Mouse (Mus musculus): ENCODE measurements around the gene Krt10. TPM values are rescaled to one million over a fixed set of nuclear protein-coding genes. Genes with fewer than 3 reads are reported as not detected.

Krt10 gene
- polyA plus RNA-seq, 1 experiment from 2014 or later, result 21.6 TPM

GRCm38 (mm10) chr11:99388661-99389060, 503 bp downstream of the Krt10 start:
- Histone ChIP-seq H3K4me1 (replicated peaks; ENCODE audit: control insufficient read depth, insufficient read depth, low read length) (peaks cover 5% of the 10 kb centered on the region), H3K27me3 (ENCODE audit: control insufficient read depth, insufficient read depth, low read depth, low read length) (no peaks in the 10 kb centered on the region), H3K36me3 (ENCODE audit: control insufficient read depth, insufficient read depth, low read length) (no peaks in the 10 kb centered on the region), H3K9me3 (ENCODE audit: control insufficient read depth, low read length) (no peaks in the 10 kb centered on the region), H3K27ac (ENCODE audit: low read length) (no peak overlapping the region), H3K4me3 (ENCODE audit: low read length) (no peak overlapping the region), H3K9ac (ENCODE audit: low read length) (no peak overlapping the region), H3K4me2 (ENCODE audit: low read depth, low read length) (no peak overlapping the region)
- no peak for ATAC-seq (ENCODE audit: low read depth)
- WGBS, result 90% methylated on average over 18 of the region's 18 CpGs

DNA sequence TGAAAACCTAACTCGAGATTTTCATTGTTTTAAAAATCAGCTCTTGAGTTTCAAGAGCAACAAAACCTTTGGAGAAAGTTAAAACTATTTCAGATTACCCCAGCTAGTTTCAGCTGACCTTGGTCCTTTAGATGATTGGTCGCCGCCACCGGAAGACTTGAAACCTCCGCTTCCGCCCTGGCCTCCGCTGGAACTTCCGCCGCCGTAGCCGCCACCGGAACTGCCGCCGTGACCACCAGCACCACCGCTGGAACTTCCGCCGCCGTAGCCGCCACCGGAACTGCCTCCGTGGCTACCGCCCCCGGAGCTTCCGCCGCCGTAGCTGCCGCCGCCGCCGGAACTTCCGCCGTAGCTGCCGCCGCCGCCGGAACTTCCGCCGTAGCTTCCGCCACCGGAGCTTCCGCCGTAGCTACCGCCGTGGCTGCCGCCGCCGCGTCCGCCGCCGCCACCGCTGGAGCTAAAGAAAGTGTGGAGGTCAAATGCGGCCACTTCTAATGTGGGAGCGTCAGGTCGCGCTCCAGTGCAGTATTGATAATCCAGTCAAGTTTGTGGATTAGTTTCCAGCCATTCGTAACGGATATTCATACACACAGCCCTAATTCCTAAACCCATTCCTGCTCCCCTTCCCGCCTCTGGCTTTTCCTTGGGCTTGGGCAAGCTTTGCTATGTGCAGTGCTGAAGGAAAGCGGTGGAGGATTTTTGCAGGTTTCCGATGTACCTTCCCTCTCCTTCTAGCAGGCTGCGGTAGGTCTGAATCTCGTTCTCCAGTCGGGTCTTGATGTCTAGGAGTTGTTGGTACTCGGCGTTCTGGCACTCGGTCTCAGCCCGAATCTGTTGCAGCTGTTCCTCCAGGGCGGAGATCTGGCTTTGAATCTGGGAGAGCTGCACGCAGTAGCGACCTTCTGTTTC, 3.1 kb downstream of the Krt10 start:
- peak overlapping the region; percentile 99 for H3K27ac ChIP-seq (ENCODE audit: low read length)
- H3K9me3 ChIP-seq (ENCODE audit: control insufficient read depth, low read length), result no peaks in the 10 kb centered on the region
- H3K9ac ChIP-seq (ENCODE audit: low read length), result peak overlapping the region; percentile 82
- peak overlapping the region; percentile 62 for H3K4me3 ChIP-seq (ENCODE audit: low read length)
- H3K27me3 ChIP-seq (ENCODE audit: control insufficient read depth, insufficient read depth, low read depth, low read length), result no peaks in the 10 kb centered on the region
- no peaks in the 10 kb centered on the region for H3K36me3 ChIP-seq (ENCODE audit: control insufficient read depth, insufficient read depth, low read length)
- 1% methylated on average over 71 of the region's 71 CpGs for WGBS
- peak; percentile 94 for ATAC-seq (ENCODE audit: low read depth)
- H3K4me2 ChIP-seq (ENCODE audit: low read depth, low read length), result peak overlapping the region; percentile 78
- peaks cover 5% of the 10 kb centered on the region for H3K4me1 ChIP-seq (replicated peaks; ENCODE audit: control insufficient read depth, insufficient read depth, low read length)

DNA sequence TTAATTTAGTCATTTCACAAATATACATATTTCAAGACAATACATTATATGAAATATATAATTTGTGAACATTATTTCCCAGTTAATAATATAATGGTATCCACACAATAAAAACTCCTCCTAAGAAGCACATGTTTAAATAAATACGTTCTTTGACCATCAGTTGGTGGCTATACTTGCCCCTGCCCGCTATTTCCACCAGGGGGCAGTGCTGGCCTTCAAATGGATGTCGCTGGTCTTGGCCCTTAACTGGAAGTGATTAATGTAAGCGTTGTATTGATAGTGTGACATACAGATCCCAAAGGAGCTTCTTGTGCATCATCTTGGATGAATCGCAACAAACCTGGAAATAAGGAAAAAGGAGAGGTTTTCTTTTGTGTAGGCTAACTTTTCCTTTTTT, 9.6 kb downstream of the Krt10 start:
- H3K4me2 ChIP-seq (ENCODE audit: low read depth, low read length), result no peak overlapping the region
- no peak for ATAC-seq (ENCODE audit: low read depth)
- no peak overlapping the region for H3K9ac ChIP-seq (ENCODE audit: low read length)
- H3K36me3 ChIP-seq (ENCODE audit: control insufficient read depth, insufficient read depth, low read length), result no peaks in the 10 kb centered on the region
- 16% methylated on average over 5 of the region's 5 CpGs for WGBS
- no peak overlapping the region for H3K4me3 ChIP-seq (ENCODE audit: low read length)
- H3K27ac ChIP-seq (ENCODE audit: low read length), result no peak overlapping the region
- H3K27me3 ChIP-seq (ENCODE audit: control insufficient read depth, insufficient read depth, low read depth, low read length), result peaks cover 3% of the 10 kb centered on the region; the same call in 1 of the 2 replicates
- no peaks in the 10 kb centered on the region for H3K4me1 ChIP-seq (replicated peaks; ENCODE audit: control insufficient read depth, insufficient read depth, low read length)
- H3K9me3 ChIP-seq (ENCODE audit: control insufficient read depth, low read length), result no peaks in the 10 kb centered on the region

GRCm38 (mm10) chr11:99374803-99375202, 14.4 kb downstream of the Krt10 start, which contains the start of gene Krt28:
TSS of gene Krt28 (minus strand) at chr11:99374903.
- Histone ChIP-seq H3K4me2 (ENCODE audit: low read depth, low read length) (no peak within 1 kb of the TSS), H3K9me3 (ENCODE audit: control insufficient read depth, low read length) (no peaks in the 10 kb centered on the region), H3K4me1 (replicated peaks; ENCODE audit: control insufficient read depth, insufficient read depth, low read length) (no peaks in the 10 kb centered on the region), H3K27me3 (ENCODE audit: control insufficient read depth, insufficient read depth, low read depth, low read length) (peaks cover 3% of the 10 kb centered on the region; the same call in 1 of the 2 replicates), H3K27ac (ENCODE audit: low read length) (no peak within 1 kb of the TSS), H3K4me3 (ENCODE audit: low read length) (no peak within 1 kb of the TSS), H3K36me3 (ENCODE audit: control insufficient read depth, insufficient read depth, low read length) (no peaks in the 10 kb centered on the region), H3K9ac (ENCODE audit: low read length) (no peak within 1 kb of the TSS)
- 79% methylated on average over 13 of the region's 13 CpGs for WGBS
- no peak for ATAC-seq (ENCODE audit: low read depth)

GRCm38 (mm10) chr11:99369853-99370451, 19.2 kb downstream of the Krt10 start:
- WGBS, result 86% methylated on average over 8 of the region's 8 CpGs
- Histone ChIP-seq H3K4me1 (replicated peaks; ENCODE audit: control insufficient read depth, insufficient read depth, low read length) (no peaks in the 10 kb centered on the region), H3K9ac (ENCODE audit: low read length) (no peak overlapping the region), H3K4me2 (ENCODE audit: low read depth, low read length) (no peak overlapping the region), H3K36me3 (ENCODE audit: control insufficient read depth, insufficient read depth, low read length) (no peaks in the 10 kb centered on the region), H3K27ac (ENCODE audit: low read length) (no peak overlapping the region), H3K4me3 (ENCODE audit: low read length) (no peak overlapping the region), H3K9me3 (ENCODE audit: control insufficient read depth, low read length) (no peaks in the 10 kb centered on the region), H3K27me3 (ENCODE audit: control insufficient read depth, insufficient read depth, low read depth, low read length) (no peaks in the 10 kb centered on the region; the same call in 1 of the 2 replicates)
- ATAC-seq (ENCODE audit: low read depth), result no peak

DNA sequence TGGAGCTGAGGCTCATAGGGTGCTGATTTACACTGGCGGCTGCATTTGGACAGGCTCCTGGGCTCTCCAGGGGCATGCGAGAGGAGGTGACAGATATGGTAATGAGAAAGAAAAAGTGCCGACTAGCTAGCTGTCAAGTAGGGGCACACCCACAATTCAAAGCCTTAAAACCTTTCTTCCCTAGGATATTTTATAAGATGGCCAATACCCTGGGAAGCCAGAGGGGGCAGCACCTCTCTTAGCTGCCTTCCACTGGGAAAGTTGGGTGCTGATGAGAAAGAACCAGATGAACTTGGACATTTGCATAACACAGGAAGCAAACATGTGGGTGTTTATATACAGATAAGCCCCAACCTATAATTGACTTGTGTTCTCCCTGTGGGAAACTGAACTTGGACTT, 19.9 kb downstream of the Krt10 start:
- Histone ChIP-seq H3K4me1 (replicated peaks; ENCODE audit: control insufficient read depth, insufficient read depth, low read length) (no peaks in the 10 kb centered on the region), H3K27ac (ENCODE audit: low read length) (no peak overlapping the region), H3K9me3 (ENCODE audit: control insufficient read depth, low read length) (no peaks in the 10 kb centered on the region), H3K27me3 (ENCODE audit: control insufficient read depth, insufficient read depth, low read depth, low read length) (no peaks in the 10 kb centered on the region; the same call in 1 of the 2 replicates), H3K9ac (ENCODE audit: low read length) (no peak overlapping the region), H3K36me3 (ENCODE audit: control insufficient read depth, insufficient read depth, low read length) (no peaks in the 10 kb centered on the region), H3K4me2 (ENCODE audit: low read depth, low read length) (no peak overlapping the region), H3K4me3 (ENCODE audit: low read length) (no peak overlapping the region)
- WGBS, result 5% methylated on average over 3 of the region's 3 CpGs
- ATAC-seq (ENCODE audit: low read depth), result no peak

- Histone ChIP-seq H3K36me3 (ENCODE audit: control insufficient read depth, insufficient read depth, low read length) (no peaks in the 10 kb centered on the region), H3K9ac (ENCODE audit: low read length) (no peak overlapping the region), H3K4me3 (ENCODE audit: low read length) (no peak overlapping the region), H3K27me3 (ENCODE audit: control insufficient read depth, insufficient read depth, low read depth, low read length) (no peaks in the 10 kb centered on the region; the same call in 1 of the 2 replicates), H3K4me2 (ENCODE audit: low read depth, low read length) (no peak overlapping the region), H3K27ac (ENCODE audit: low read length) (no peak overlapping the region), H3K9me3 (ENCODE audit: control insufficient read depth, low read length) (no peaks in the 10 kb centered on the region), H3K4me1 (replicated peaks; ENCODE audit: control insufficient read depth, insufficient read depth, low read length) (no peaks in the 10 kb centered on the region)
- no peak for ATAC-seq (ENCODE audit: low read depth)
- WGBS, result 25% methylated on average over 10 of the region's 10 CpGs
These were observed 22.4 kb downstream of the Krt10 start for GRCm38 (mm10) chr11:99366791-99367190.

DNA sequence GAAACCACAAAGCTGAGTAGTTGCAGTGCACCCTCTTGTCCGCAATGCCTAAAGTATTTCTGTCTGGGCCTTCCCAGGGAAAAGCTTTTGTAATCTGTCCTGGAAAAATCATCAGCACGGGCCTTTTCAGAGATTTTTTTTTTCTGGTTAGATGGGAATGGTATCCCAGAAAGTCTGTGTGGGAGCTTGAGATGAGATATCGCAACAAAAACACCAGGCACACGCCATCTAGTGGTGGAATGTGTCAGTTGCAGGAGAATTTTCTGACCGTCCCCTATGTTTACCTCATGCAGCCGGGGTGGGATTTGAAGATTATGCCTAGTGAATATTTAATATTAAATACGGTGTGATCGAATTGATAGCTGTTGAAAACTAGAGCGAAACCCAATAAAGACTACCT, 24.8 kb downstream of the Krt10 start:
- ATAC-seq (ENCODE audit: low read depth), result no peak
- Histone ChIP-seq H3K4me2 (ENCODE audit: low read depth, low read length) (no peak overlapping the region), H3K27ac (ENCODE audit: low read length) (no peak overlapping the region), H3K9me3 (ENCODE audit: control insufficient read depth, low read length) (no peaks in the 10 kb centered on the region), H3K4me1 (replicated peaks; ENCODE audit: control insufficient read depth, insufficient read depth, low read length) (no peaks in the 10 kb centered on the region), H3K36me3 (ENCODE audit: control insufficient read depth, insufficient read depth, low read length) (no peaks in the 10 kb centered on the region), H3K27me3 (ENCODE audit: control insufficient read depth, insufficient read depth, low read depth, low read length) (no peaks in the 10 kb centered on the region), H3K9ac (ENCODE audit: low read length) (no peak overlapping the region), H3K4me3 (ENCODE audit: low read length) (no peak overlapping the region)
- WGBS, result 20% methylated on average over 9 of the region's 9 CpGs

GRCm38 (mm10) chr11:99361423-99361822, 27.7 kb downstream of the Krt10 start:
- Histone ChIP-seq H3K9me3 (ENCODE audit: control insufficient read depth, low read length) (no peaks in the 10 kb centered on the region), H3K9ac (ENCODE audit: low read length) (no peak overlapping the region), H3K4me1 (replicated peaks; ENCODE audit: control insufficient read depth, insufficient read depth, low read length) (no peaks in the 10 kb centered on the region), H3K27ac (ENCODE audit: low read length) (no peak overlapping the region), H3K4me2 (ENCODE audit: low read depth, low read length) (no peak overlapping the region), H3K36me3 (ENCODE audit: control insufficient read depth, insufficient read depth, low read length) (no peaks in the 10 kb centered on the region), H3K27me3 (ENCODE audit: control insufficient read depth, insufficient read depth, low read depth, low read length) (no peaks in the 10 kb centered on the region), H3K4me3 (ENCODE audit: low read length) (no peak overlapping the region)
- ATAC-seq (ENCODE audit: low read depth), result no peak
- 80% methylated on average over 8 of the region's 8 CpGs for WGBS
